Mouse (Mus musculus) hindbrain, embryonic 13.5 days (tissue): ENCODE measurements around the gene Sdk1. TPM values are rescaled to one million over a fixed set of nuclear protein-coding genes. Genes with fewer than 3 reads are reported as not detected.

Source experiments
- ATAC-seq: fragments of 200-750 bp; cut with Nextera tagmentation; 2 replicates; pipeline ENCODE4 v1.8.0; 2017; ENCODE audit warnings: moderate TSS enrichment; ENCODE audit not compliant: low FRiP score
- H3K27ac ChIP-seq: fragments of 300-500 bp; sonication (generic); 2 replicates; pipeline ENCODE4 v1.5.1; 2015; ENCODE audit warnings: inconsistent platforms, mild to moderate bottlenecking, moderate library complexity
- H3K27me3 ChIP-seq: fragments of 300-500 bp; sonication (generic); 2 replicates; pipeline ENCODE4 v1.6.1; 2015; ENCODE audit warnings: mild to moderate bottlenecking, inconsistent platforms
- H3K36me3 ChIP-seq: fragments of 300-500 bp; sonication (generic); 2 replicates; pipeline ENCODE4 v1.6.1; 2015; ENCODE audit warnings: mild to moderate bottlenecking, inconsistent platforms
- H3K4me1 ChIP-seq: fragments of 300-500 bp; sonication (generic); replicated peaks from 2 replicates; pipeline ENCODE4 v1.6.1; 2015; ENCODE audit warnings: inconsistent platforms
- H3K4me2 ChIP-seq: fragments of 300-500 bp; sonication (generic); 2 replicates; pipeline ENCODE4 v1.6.1; 2015; ENCODE audit warnings: inconsistent platforms, mild to moderate bottlenecking, moderate library complexity
- H3K4me3 ChIP-seq: fragments of 300-500 bp; sonication (generic); 2 replicates; pipeline ENCODE4 v1.5.1; 2015; ENCODE audit warnings: mild to moderate bottlenecking, inconsistent platforms
- H3K9ac ChIP-seq: fragments of 300-500 bp; sonication (generic); 2 replicates; pipeline ENCODE4 v1.6.1; 2015; ENCODE audit warnings: mild to moderate bottlenecking, inconsistent platforms
- H3K9me3 ChIP-seq: fragments of 300-500 bp; sonication (generic); 2 replicates; pipeline ENCODE4 v1.6.1; 2016; ENCODE audit warnings: inconsistent platforms
- WGBS: fragments of 180-500 bp; shearing (Covaris S2); methylation state at CpG from one replicate; pipeline ENCODE4 v1.1.7; 2015; 5-methylcytosine and 5-hydroxymethylcytosine counted together
- polyA plus RNA-seq: library from polyadenylated mRNA; unstranded; fragments of >200 nt; fragmentation: Nextera tagmentation; extraction: Ambion mirVana; gene quantifications from 2 replicates; pipeline ENCODE4 v1.2.1, GENCODE M21; 2015

Gene Sdk1
- polyA plus RNA-seq, 1 experiment from 2014 or later, result 1.8 TPM

DNA sequence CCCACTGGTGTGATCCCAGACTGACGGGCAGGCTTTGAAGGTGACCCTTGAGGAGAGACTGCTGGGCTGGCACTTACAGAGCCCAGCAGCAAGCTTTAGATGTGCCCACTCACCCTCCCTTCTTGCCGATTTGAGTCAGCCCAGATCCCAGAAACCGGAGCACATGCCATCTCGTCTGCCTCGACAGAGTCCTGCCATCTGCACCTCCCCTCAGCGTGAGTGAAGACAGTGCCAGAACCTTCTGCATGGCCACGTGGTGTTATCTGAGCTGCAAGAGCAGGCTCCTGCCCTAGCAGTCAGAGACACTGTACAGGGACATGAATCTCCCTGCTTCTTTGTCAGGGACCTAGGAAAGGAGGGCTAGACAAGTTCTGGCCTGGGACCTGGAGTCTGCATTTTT lies 898.7 kb downstream of the Sdk1 start:
- Histone ChIP-seq H3K9ac (no peak overlapping the region), H3K4me2 (no peak overlapping the region), H3K36me3 (no peaks in the 10 kb centered on the region), H3K9me3 (no peaks in the 10 kb centered on the region), H3K4me3 (no peak overlapping the region), H3K27me3 (peaks cover 5% of the 10 kb centered on the region; the same call in 1 of the 2 replicates), H3K4me1 (peaks cover 10% of the 10 kb centered on the region), H3K27ac (no peak overlapping the region)
- 84% methylated on average over 7 of the region's 7 CpGs for WGBS
- no peak for ATAC-seq

GRCm38 (mm10) chr5:142149594-142149993 lies 908.3 kb downstream of the Sdk1 start:
- Histone ChIP-seq H3K27me3 (0 out of 2 replicates have a peak, but pooled peaks cover 3% of the 10 kb centered on the region), H3K9me3 (peaks cover 7% of the 10 kb centered on the region; the same call in 1 of the 2 replicates), H3K4me3 (no peak overlapping the region), H3K9ac (no peak overlapping the region), H3K36me3 (peaks cover 16% of the 10 kb centered on the region), H3K4me1 (no peaks in the 10 kb centered on the region), H3K27ac (no peak overlapping the region), H3K4me2 (no peak overlapping the region)
- 87% methylated on average over 8 of the region's 8 CpGs for WGBS
- no peak for ATAC-seq

DNA sequence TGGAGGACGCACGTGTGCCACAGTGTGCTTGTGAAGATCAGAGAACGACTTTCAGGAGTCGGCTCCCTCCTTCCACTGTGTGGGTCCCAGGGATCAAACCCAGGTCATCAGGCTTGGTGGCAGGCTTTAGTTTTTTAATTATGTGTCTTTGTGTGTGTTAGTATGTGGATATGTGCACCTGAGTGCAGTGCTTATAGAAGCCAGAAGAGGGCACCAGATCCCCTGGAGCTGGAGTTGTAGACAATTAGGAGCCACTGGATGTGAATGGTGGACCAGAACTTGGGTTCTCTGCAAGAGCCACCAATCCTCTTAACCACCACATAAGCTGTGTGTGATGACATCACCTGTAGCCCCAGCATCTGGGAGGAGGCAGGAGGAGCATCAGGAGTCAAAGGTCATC lies 909.5 kb downstream of the Sdk1 start:
- peaks cover 16% of the 10 kb centered on the region for H3K36me3 ChIP-seq
- no peak overlapping the region for H3K4me2 ChIP-seq
- over 99% methylated on average over 4 of the region's 4 CpGs for WGBS
- 0 out of 2 replicates have a peak, but pooled peaks cover 3% of the 10 kb centered on the region for H3K27me3 ChIP-seq
- H3K9me3 ChIP-seq, result peaks cover 7% of the 10 kb centered on the region; the same call in 1 of the 2 replicates
- no peak overlapping the region for H3K27ac ChIP-seq
- no peaks in the 10 kb centered on the region for H3K4me1 ChIP-seq
- ATAC-seq, result no peak
- no peak overlapping the region for H3K9ac ChIP-seq
- H3K4me3 ChIP-seq, result no peak overlapping the region

DNA sequence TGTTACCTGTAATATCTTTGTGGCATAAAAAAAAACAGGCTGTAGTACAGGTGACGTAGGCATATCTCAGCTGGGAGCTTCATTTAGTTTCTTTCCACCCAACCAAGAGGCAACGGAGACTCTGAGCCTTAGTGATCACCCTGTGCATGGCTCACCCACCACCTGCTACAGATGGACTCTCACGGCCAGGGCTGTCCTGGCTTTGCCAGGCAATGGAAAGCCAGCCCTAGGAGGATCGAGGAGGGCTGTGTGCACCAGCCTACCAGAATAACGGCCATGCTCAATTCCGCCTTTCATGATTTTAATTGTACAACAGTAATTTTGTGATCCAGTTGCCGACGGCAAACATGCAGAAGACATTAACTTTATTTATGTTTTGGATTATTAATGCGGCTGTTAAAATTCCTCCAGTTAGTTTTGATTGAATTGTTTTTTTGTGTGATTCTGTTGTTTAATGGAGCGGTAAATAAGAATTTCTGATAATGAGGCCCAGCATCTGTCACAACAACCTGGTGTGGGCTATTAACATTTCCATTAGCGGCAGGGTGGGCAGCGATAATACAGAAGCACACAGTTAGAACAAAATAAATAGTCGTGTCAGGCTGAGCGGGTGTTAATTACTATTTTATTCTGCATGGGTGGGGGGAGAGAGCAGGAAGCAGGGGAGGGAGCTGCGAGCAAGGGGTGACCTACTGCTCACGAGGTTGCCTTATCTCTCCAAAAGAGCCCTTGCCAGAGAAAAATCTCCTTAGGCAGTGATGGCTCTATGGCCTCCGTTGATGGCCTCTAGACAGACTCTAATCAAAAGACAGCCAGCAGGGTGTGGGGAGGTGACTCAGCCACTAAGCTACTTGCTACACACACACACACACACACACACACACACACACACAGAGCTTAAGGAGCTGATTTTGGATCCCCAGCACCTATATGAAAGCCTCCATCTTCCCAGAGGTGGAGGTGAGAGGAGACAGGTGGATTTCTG lies 915.9 kb downstream of the Sdk1 start:
- peak overlapping the region; percentile 64; the same call in 1 of the 2 replicates for H3K27ac ChIP-seq
- WGBS, result 50% methylated on average over 17 of the region's 17 CpGs
- H3K27me3 ChIP-seq, result peaks cover 3% of the 10 kb centered on the region; the same call in 1 of the 2 replicates
- H3K36me3 ChIP-seq, result no peaks in the 10 kb centered on the region
- peak; percentile 46; the same call in 1 of the 2 replicates for ATAC-seq
- peaks cover 8% of the 10 kb centered on the region; the same call in 1 of the 2 replicates for H3K4me1 ChIP-seq
- no peak overlapping the region for H3K4me3 ChIP-seq
- H3K4me2 ChIP-seq, result no peak overlapping the region
- H3K9ac ChIP-seq, result no peak overlapping the region
- no peaks in the 10 kb centered on the region for H3K9me3 ChIP-seq

GRCm38 (mm10) chr5:142163483-142163882 lies 922.2 kb downstream of the Sdk1 start:
- 98% methylated on average over 4 of the region's 4 CpGs for WGBS
- H3K4me3 ChIP-seq, result no peak overlapping the region
- ATAC-seq, result no peak
- H3K4me2 ChIP-seq, result no peak overlapping the region
- peaks cover 5% of the 10 kb centered on the region; the same call in 1 of the 2 replicates for H3K4me1 ChIP-seq
- H3K9ac ChIP-seq, result no peak overlapping the region
- H3K36me3 ChIP-seq, result no peaks in the 10 kb centered on the region
- H3K27me3 ChIP-seq, result peaks cover 23% of the 10 kb centered on the region
- no peak overlapping the region for H3K27ac ChIP-seq
- H3K9me3 ChIP-seq, result no peaks in the 10 kb centered on the region

DNA sequence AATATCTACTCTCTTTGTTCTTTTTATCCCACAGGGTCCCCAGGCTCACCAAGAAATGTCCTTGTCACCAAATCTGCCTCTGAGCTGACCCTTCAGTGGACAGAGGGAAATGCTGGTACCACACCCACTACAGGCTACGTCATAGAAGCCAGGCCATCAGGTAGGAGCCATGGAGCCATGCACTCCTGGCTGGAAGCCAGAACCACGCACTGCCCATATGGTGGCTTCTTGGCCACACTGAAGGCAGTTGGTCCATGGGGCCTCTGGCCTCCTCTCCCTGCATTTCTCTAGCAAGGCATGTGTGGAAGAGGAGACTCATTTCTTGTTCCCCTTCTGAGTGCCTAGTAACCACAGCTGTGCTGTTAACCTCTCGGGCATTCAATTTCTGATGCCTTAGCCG lies 932.3 kb downstream of the Sdk1 start:
- no peak overlapping the region for H3K9ac ChIP-seq
- peaks cover 57% of the 10 kb centered on the region for H3K27me3 ChIP-seq
- peak overlapping the region; percentile 40; the same call in 1 of the 2 replicates for H3K27ac ChIP-seq
- peaks cover 5% of the 10 kb centered on the region; the same call in 1 of the 2 replicates for H3K36me3 ChIP-seq
- H3K9me3 ChIP-seq, result peaks cover 4% of the 10 kb centered on the region; the same call in 1 of the 2 replicates
- no peak overlapping the region for H3K4me2 ChIP-seq
- H3K4me1 ChIP-seq, result peaks cover 25% of the 10 kb centered on the region
- H3K4me3 ChIP-seq, result no peak overlapping the region
- 73% methylated on average over 4 of the region's 4 CpGs for WGBS
- ATAC-seq, result peak; percentile 21; the same call in 1 of the 2 replicates

- Histone ChIP-seq H3K9me3 (no peaks in the 10 kb centered on the region), H3K27me3 (peaks cover 64% of the 10 kb centered on the region), H3K4me3 (no peak overlapping the region), H3K4me1 (peaks cover 44% of the 10 kb centered on the region), H3K9ac (no peak overlapping the region), H3K36me3 (peaks cover 5% of the 10 kb centered on the region; the same call in 1 of the 2 replicates), H3K27ac (peak overlapping the region; percentile 68), H3K4me2 (no peak overlapping the region)
- ATAC-seq, result no peak
- 36% methylated on average over 8 of the region's 8 CpGs for WGBS
Observed at GRCm38 (mm10) chr5:142178164-142178563, 936.9 kb downstream of the Sdk1 start.

DNA sequence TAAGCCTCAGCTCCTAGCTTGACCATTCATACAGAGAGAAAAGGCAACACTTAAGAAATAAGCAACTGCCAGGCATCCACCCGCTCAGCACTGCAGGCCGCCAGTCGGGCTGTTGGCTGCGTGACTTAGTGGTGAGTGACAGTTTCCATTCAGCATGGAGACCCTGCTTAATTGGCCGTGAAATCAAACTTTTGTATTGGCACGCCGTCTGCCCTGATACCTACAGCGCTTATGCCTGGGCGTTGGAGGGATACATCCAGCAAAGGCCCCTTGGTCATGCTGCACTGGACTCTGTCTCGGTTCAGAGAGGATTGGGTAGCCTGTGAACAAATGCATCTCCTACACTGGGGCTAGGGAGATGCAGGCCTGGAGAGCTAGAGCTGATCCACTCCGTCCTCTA lies 938.0 kb downstream of the Sdk1 start:
- Histone ChIP-seq H3K4me1 (peaks cover 35% of the 10 kb centered on the region), H3K4me2 (no peak overlapping the region), H3K4me3 (no peak overlapping the region), H3K9ac (no peak overlapping the region), H3K27ac (peak overlapping the region; percentile 67), H3K9me3 (no peaks in the 10 kb centered on the region), H3K36me3 (peaks cover 5% of the 10 kb centered on the region; the same call in 1 of the 2 replicates), H3K27me3 (peaks cover 68% of the 10 kb centered on the region)
- 11% methylated on average over 11 of the region's 11 CpGs for WGBS
- ATAC-seq, result peak; percentile 73

DNA sequence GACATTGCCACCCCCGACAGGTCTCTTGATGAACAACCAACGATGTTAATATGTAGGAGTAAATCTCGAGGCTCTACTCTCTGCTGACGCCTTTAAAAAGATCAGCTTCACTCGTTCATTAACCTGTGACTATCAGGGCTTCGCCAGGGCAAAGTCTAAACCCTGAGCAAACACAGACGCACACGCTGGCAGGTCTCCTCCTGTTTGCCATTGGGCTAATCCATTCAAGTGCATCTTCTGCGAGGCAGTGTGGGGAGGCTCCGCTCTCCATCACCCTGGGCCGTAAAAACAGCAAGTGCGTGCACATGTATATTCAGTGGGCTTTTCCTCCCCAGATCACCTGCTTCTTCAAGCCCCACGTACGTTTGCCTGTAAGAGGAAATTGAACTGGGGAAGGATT lies 940.6 kb downstream of the Sdk1 start:
- ATAC-seq, result no peak
- 74% methylated on average over 14 of the region's 14 CpGs for WGBS
- H3K27me3 ChIP-seq, result peaks cover 62% of the 10 kb centered on the region
- H3K4me3 ChIP-seq, result no peak overlapping the region
- no peaks in the 10 kb centered on the region for H3K9me3 ChIP-seq
- H3K4me2 ChIP-seq, result no peak overlapping the region
- H3K27ac ChIP-seq, result no peak overlapping the region
- peaks cover 45% of the 10 kb centered on the region for H3K4me1 ChIP-seq
- no peaks in the 10 kb centered on the region for H3K36me3 ChIP-seq
- H3K9ac ChIP-seq, result no peak overlapping the region

DNA sequence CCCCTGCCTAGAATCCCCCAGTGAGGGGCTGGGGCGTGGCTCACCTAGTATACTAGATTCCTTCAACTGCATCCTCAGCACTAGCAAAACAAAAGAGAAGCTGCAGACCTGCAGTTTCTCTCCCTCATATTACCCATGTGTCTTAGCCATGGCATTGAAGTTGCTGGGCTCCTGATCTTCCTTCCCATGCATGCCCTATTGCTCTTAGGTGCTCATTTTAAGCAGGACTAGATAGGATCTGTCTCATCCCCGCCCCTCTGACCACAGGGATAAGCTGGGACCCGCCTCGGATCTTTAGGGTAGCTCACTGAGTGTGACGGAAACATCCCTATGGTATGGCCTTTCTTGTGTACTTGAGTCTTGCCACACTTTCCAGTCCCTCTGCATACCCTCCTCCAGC lies 947.5 kb downstream of the Sdk1 start:
- H3K4me2 ChIP-seq, result no peak overlapping the region
- H3K27me3 ChIP-seq, result peaks cover 40% of the 10 kb centered on the region; the same call in 1 of the 2 replicates
- WGBS, result 88% methylated on average over 5 of the region's 5 CpGs
- no peak overlapping the region for H3K27ac ChIP-seq
- peaks cover 15% of the 10 kb centered on the region for H3K4me1 ChIP-seq
- H3K36me3 ChIP-seq, result no peaks in the 10 kb centered on the region
- ATAC-seq, result no peak
- H3K4me3 ChIP-seq, result no peak overlapping the region
- H3K9me3 ChIP-seq, result no peaks in the 10 kb centered on the region
- H3K9ac ChIP-seq, result no peak overlapping the region

- H3K4me2 ChIP-seq, result no peak overlapping the region
- H3K9ac ChIP-seq, result no peak overlapping the region
- H3K36me3 ChIP-seq, result no peaks in the 10 kb centered on the region
- H3K27ac ChIP-seq, result no peak overlapping the region
- no peaks in the 10 kb centered on the region for H3K9me3 ChIP-seq
- no peaks in the 10 kb centered on the region for H3K4me1 ChIP-seq
- no peaks in the 10 kb centered on the region for H3K27me3 ChIP-seq
- no peak overlapping the region for H3K4me3 ChIP-seq
- no peak for ATAC-seq
Observed at GRCm38 (mm10) chr5:142209911-142210310, 968.6 kb downstream of the Sdk1 start.

DNA sequence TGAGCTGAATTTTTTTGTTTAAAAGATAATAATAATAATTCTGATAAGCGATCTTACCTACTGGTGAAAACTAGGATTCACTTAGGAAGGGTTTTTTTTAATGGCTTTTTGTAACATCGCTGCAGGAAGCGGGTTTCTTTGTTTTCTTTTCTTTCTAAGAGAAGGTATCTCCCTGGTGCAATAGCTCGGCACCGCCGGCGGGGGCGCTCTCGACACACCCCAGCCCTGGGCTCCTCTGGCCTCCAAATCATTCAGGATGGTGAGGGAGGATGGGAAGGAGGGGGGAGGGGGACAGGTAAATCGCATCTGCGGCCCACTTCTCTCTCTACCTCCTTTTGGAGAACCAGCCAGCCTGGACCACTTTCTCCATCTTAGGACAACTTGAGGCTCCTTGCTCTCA lies 971.0 kb downstream of the Sdk1 start:
- H3K9me3 ChIP-seq, result no peaks in the 10 kb centered on the region
- no peak overlapping the region for H3K27ac ChIP-seq
- H3K27me3 ChIP-seq, result no peaks in the 10 kb centered on the region
- no peak overlapping the region for H3K4me3 ChIP-seq
- H3K9ac ChIP-seq, result no peak overlapping the region
- 0 out of 2 replicates have a peak, but pooled peaks cover 6% of the 10 kb centered on the region for H3K4me1 ChIP-seq
- no peaks in the 10 kb centered on the region for H3K36me3 ChIP-seq
- H3K4me2 ChIP-seq, result no peak overlapping the region
- ATAC-seq, result no peak
- WGBS, result 69% methylated on average over 11 of the region's 11 CpGs
